In the genomic region with DNA sequence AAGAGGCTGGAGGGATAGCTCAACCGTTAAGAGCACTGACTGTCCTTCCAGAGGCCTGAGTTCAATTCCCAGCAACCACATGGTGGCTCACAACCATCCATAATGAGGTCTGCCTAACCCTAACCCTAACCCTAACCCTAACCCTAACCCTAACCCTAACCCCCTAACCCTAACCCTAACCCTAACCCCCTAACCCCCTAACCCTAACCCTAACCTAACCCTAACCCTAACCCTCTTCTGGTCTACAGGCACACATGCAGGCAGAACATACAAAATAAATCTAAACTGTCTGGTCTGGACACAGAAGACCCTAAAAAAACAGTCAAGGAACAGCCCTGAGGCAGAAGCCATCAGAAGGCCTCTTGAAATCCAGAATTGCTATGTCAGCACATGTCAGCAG, we compare ENCODE assay signal across 13 mouse cellular contexts.
"Had no signal": no experiment of that assay in that cellular context is flagged by ENCODE, and none has a peak within 500 bp of the region (broad histone marks: within the 10 kb centered on the region; RNA-seq: fewer than 3 reads in every experiment).

No protein-coding gene starts in this region.

- H3K4me3 ChIP-seq: limb, embryonic 10.5 days; liver, embryonic 13.5 days; megakaryocyte, embryonic 14.5 days; midbrain, embryonic 15.5 days; neural tube, embryonic 13.5 days had no signal

- ATAC-seq: midbrain, embryonic 15.5 days had no signal

- DNase-seq: kidney, adult 18-20 months; kidney, postnatal 10 days; liver, embryonic 13.5 days; lung, adult 2 months; lung, postnatal 10 days; thymus, adult 18-20 months; thymus, postnatal 14 days had no signal

- H3K27ac ChIP-seq: limb, embryonic 10.5 days; liver, embryonic 13.5 days; macrophage; midbrain, embryonic 15.5 days; neural tube, embryonic 13.5 days had no signal

- H3K9me3 ChIP-seq: limb, embryonic 10.5 days; liver, embryonic 13.5 days; megakaryocyte, embryonic 14.5 days; midbrain, embryonic 15.5 days; neural tube, embryonic 13.5 days had no signal

- H3K4me2 ChIP-seq: liver, embryonic 13.5 days; midbrain, embryonic 11.5 days; midbrain, embryonic 15.5 days; neural tube, embryonic 13.5 days had no signal

- H3K4me1 ChIP-seq: limb, embryonic 10.5 days; midbrain, embryonic 15.5 days; neural tube, embryonic 13.5 days had no signal

- H3K9ac ChIP-seq: liver, embryonic 13.5 days; midbrain, embryonic 15.5 days; neural tube, embryonic 13.5 days had no signal

- H3K27me3 ChIP-seq: liver, embryonic 13.5 days; megakaryocyte, embryonic 14.5 days; midbrain, embryonic 15.5 days; neural tube, embryonic 13.5 days had no signal
